Comparison of ENCODE assay signal across 15 mouse cellular contexts in genomic region chrX:96256509-96256908, GRCm38 (mm10). TPM values are rescaled to one million over a fixed set of nuclear protein-coding genes. Genes with fewer than 3 reads are reported as not detected.
"Had no signal": no experiment of that assay in that cellular context is flagged by ENCODE, and none has a peak within 500 bp of the region (broad histone marks: within the 10 kb centered on the region; RNA-seq: fewer than 3 reads in every experiment).

No protein-coding gene starts in this region.

- ATAC-seq: intestine, embryonic 16.5 days; midbrain, embryonic 16.5 days had no signal

- DNase-seq: kidney, adult 2 months; kidney, postnatal 25 days; layer of hippocampus, postnatal 36 days; lung, adult 18-20 months; lung, postnatal 10 days; thymus, adult 2 months; thymus, postnatal 14 days; thymus, postnatal 4 days had no signal

RNA-seq across cellular contexts. Expression of gene Vsig4, which starts 36.7 kb away (rescaled TPM):
- total RNA-seq: layer of hippocampus, adult 2 months; layer of hippocampus, postnatal 10 days; layer of hippocampus, postnatal 36 days; left cerebral cortex, adult 2 months; left cerebral cortex, postnatal 10 days; left cerebral cortex, postnatal 36 days had no signal
